Mouse (Mus musculus): ENCODE measurements around the gene Zfp839.

Zfp839 gene

DNA sequence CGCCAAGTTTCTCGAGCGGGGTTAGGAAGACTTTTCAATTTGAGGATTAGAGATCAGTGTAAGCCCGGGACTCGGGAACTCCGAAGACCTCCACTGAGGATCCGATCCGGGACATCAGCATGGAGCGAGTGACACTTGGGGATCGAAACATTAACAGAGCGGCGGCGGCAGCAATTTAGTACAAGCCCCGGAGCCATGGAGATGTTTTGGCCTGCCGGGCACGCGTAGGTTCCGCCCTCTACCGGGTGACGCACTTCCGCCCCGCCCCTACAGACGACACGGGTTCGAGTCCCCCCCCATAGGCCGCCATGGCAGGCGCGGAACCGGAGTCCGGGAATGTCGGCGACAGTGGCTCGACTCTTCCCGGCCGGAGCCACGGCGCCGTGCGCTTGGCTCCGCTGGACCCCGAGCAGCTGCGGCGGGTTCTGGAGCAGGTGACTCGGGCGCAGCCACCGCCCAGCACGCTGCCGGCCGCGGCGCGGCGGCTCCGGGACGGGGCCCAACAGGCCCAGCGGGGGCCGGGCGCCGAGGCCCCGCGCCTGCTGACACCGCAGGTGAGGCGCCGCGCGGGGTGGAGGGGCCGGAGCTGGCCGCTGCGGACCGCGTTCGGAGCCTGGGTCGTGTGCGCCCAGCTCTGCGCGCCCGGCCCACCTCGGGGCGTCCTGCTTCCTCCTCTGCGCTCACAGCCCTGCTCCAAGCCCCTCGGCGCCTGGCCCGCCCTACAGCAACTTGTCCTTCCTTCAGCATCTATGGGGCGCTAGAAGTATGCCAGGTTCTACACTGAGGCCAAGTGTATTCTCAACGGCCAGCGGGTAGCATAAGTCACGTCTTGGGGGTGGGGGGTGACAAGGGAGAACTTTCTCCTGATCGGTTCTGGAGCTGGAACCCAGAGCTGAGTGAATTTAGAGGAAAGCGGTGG lies at the start of gene Zfp839:
TSS of gene Zfp839 (plus strand) at position 244 of the 919 bp plus-strand sequence.
- peak; percentile 59 for DNase-seq (ENCODE audit: low spot score)

- DNase-seq (ENCODE audit: low spot score) = no peak
Observed at GRCm38 (mm10) chr12:110801876-110802464, 48.1 kb upstream of the Zfp839 start.

DNA sequence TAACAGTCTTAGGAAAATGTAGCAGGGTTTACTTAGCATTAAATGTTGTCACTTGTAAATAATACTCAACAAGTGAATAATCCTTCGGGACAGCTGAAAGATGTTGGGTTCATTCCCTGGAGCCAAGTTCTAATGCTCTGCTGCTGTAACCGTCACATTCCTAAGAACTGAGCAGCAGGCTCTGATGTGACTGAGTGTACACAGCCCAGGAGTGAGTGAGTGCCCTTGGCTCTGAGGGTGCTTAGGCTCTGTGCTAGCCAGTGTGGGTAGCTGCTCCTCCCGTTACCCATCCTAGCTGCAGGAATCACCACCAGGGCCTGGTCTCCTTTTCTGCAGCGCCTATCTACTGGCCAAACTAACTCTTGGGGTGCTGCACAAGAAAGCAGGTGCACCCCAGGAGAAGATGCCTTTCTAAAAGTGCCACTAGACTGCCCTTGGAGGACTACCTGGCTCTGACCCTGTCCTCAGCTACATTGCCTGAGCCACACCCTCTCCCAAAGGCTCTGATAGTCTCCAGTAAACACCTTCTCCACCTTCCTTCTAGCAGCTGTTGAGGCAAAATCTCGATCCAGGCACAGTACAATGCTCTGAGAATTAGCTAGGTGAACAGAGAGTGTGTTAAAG lies 47.3 kb upstream of the Zfp839 start:
- DNase-seq (ENCODE audit: low spot score) = no peak

- no peak for DNase-seq (ENCODE audit: low spot score)
Observed at GRCm38 (mm10) chr12:110804261-110804660, 45.8 kb upstream of the Zfp839 start.

DNA sequence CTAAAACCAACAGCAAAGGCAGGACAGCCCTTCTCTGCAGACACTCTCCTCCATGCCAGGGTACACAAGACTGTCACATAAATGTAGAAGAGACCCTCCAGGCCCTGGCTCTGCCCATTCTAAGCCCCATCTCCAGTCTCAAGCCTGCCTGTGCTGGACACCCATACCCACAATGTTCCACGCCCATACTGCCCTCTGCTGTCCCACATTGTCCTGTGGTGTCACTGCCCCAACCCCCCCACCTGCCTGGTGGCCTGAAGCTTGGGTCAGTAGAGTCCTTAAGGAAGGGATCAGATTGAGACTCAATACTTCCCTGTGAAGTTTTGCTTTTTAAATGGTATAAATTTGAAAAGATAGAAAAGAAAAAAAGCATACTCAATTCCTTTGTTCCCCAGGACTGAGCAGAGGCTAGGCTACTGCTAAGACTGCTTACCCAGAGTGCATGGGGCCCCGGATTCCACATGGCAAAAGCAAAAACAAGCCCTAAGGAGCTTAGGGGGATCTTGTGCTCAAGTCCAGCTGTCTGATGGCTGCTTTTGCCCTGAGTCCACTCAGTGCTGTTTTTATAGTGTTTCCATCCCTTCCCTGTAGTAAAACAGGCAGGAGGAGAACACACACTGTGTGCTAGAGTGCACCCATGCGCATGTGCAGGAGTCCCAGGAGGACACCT lies 43.6 kb upstream of the Zfp839 start:
- no peak for DNase-seq (ENCODE audit: low spot score)

DNA sequence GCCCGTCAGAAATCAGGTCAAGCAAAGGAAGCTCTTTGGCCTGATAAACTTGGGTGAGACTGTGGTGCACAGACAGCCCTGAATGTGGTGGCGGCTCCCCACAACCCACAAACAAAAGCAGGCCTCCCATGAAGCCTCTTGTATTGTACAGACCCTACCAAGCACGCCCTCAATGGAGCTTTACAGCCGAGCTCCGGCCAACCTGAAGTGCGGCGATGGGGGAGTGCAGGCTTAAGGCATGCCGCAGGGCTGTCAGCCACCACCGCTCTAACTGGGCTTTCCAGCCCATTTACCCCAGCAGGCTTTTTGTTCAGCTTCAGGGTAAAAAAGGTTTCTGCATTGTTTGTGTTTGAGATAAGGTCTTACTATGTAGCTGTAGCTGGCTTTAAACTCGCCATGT lies 41.6 kb upstream of the Zfp839 start:
- no peak for DNase-seq (ENCODE audit: low spot score)

DNA sequence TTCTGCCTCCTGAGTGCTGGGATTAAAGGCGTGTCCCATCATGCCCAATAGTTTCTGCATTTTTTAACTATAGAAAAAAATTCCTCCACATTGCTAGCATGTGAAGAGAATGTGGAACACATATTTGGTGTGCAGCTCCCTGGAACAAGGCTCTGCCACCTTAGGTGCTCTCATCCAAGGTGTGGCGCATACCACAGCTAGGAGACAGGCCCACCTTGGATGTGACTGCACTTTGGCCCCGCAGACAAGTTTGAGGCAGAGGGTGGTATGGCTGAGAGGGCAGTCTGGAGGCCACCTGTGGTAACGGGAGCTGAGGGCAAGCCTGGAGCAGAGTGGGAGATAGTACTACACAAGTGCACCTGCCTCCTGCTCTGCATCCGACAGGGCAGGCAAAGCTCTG lies 41.2 kb upstream of the Zfp839 start:
- no peak for DNase-seq (ENCODE audit: low spot score)

GRCm38 (mm10) chr12:110813132-110813531 lies 36.9 kb upstream of the Zfp839 start:
- no peak for DNase-seq (ENCODE audit: low spot score)

GRCm38 (mm10) chr12:110813624-110814023 lies 36.4 kb upstream of the Zfp839 start:
- no peak for DNase-seq (ENCODE audit: low spot score)

GRCm38 (mm10) chr12:110814924-110815323 lies 35.1 kb upstream of the Zfp839 start:
- no peak for DNase-seq (ENCODE audit: low spot score)

DNA sequence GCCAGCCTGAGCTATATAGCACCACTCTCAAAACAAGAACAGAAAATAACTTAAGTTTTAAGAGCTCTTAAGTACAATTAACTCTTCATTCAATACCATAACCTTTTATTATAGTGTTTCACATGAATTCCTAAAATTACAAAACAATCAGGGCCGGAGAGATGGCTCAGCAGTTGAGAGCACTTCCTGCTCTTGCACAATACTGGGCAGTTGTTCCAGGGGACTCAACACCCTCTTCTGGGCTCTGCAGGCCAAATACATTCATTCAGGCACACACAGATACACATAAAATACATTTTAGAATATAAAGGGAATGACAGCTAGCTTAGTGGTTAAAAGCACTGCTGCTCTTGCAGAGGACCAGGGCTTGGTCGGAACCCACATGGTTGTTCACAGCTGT lies 33.2 kb upstream of the Zfp839 start:
- no peak for DNase-seq (ENCODE audit: low spot score)

DNA sequence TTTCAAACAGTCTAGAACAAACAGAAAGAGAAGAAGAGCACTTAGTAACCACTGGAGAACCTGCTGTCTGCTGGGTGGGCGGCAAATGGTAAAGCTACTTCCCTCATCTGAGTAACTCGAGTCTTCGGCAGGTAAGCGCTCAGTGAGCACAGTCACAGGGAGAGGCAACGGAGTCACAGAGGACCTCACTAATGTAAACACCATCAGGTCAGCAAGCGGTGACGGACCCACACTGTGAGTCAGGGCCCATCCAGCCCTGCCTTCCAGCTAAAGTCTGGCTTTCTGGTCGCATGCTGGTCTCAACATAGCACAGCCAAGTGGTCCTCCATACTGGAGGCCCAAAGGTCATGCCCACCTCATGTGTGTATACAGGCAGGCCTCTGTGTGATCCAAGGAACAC lies 30.7 kb upstream of the Zfp839 start:
- no peak for DNase-seq (ENCODE audit: low spot score)

DNA sequence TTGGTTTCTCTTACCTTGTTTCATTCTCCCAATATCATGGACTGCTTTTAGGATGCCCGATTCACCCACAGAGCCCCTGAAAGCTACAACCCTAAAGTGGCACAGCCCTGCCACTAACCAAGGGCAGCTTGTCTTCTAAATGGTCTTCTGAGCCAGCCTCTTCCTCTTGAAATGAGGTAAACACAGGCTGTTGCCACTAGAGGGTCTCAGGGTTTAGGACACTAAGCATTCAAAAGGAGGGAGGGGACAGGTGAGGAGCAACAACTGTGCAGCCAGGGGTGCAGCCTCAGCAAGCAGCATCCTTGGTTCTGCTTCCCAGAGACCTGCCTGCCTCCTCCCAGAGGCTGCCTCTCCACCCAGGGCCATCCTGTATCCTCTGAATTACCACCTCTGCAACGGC lies 28.3 kb upstream of the Zfp839 start:
- DNase-seq (ENCODE audit: low spot score) = no peak

DNA sequence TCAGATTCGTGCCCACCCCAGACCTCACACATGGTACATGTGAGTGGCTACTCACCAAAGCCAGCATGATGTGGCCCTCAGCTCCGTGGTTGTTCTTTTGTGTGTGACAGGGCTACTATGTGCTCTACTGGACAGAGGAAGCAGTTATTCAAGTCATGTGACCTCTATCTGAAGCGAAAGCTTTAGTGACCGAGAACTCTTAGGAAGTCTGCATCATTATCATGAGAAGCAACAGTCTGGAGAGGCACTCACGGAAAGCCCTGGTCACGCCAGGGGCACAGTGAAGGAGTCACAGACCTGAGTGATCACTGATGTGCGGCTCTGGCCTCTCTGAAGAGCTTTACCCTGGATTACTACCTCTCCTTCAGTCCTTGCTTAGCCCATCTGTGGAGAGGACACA lies 27.7 kb upstream of the Zfp839 start:
- no peak for DNase-seq (ENCODE audit: low spot score)

DNA sequence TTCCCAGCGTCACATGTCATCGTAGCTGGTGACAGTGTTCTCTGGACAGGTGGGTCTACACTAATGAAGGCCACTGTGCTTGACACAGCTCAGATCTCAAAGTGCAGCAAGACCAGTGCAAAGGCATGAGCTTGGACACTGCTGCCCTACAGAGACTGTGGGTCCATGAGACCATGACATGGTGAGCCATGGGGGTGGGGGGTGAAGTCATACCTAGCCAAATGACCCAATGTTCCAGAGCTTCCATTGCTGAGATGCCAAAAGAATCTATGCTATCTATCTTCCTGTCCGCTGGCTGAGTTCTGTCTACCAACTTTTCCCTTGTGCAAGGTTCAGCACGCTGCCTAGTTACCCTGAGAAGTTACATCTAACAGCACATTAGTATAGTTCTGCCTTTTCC lies 21.1 kb upstream of the Zfp839 start:
- DNase-seq (ENCODE audit: low spot score) = no peak

- DNase-seq (ENCODE audit: low spot score) = no peak
Observed at GRCm38 (mm10) chr12:110830293-110831024, 19.6 kb upstream of the Zfp839 start.

DNA sequence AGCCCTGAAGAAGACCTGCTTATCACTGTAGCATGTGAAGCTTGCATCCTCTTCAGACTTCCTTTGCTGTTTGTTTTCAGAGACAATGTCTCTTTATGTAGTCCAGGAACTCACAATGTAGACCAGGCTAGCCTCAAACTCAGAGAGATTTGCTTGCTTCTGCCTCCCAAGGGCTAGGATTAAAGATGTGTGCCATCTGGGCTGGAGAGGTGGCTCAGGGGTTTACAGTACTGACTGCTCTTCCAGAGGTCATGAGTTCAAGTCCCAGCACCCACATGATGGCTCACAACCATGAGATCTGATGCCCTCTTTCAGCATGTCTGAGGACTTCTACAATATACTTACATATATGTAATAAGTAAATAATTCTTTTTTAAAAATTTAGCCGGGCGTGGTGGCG lies 14.9 kb upstream of the Zfp839 start:
- no peak for DNase-seq (ENCODE audit: low spot score)

GRCm38 (mm10) chr12:110836729-110837128 lies 13.3 kb upstream of the Zfp839 start:
- no peak for DNase-seq (ENCODE audit: low spot score)

- no peak for DNase-seq (ENCODE audit: low spot score)
Observed at GRCm38 (mm10) chr12:110837192-110837841, 12.7 kb upstream of the Zfp839 start.

DNA sequence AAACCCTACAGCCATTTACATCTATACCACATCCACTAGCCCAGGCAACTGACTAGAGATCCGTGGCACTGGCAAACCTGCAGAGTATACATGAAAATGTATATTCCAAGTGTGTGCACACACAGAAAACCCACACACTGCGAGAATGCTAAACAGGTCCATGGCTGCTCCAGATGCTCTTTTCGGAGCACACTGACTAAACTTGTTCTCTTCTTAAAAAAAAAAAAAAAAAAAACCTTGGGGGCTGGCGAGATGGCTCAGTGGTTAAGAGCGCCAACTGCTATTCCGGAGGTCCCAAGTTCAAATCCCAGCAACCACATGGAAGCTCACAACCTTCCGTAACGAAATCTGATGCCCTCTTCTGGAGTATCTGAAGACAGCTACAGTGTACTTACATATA lies 12.2 kb upstream of the Zfp839 start:
- DNase-seq (ENCODE audit: low spot score) = no peak

Measured in layer of hippocampus, adult 9-10 months (tissue).